Mouse (Mus musculus) gastrocnemius, adult 8-10 months (tissue): ENCODE measurements around the gene Naa40. TPM values are rescaled to one million over a fixed set of nuclear protein-coding genes. Genes with fewer than 3 reads are reported as not detected.

Source experiments
- DNase-seq, 2 experiments: peaks; one replicate each; pipeline ENCODE4 v3.0.0; 2022; ENCODE audit warnings: low spot score in 2 of 2
- total RNA-seq, 4 experiments: library from RNA; stranded (reverse); gene quantifications; 2 replicates each; pipeline ENCODE4 v1.2.4; 2022

Naa40 gene
- 10 to 100 TPM in 3 of 4 experiments, 1 to 10 TPM in 1; 9.2 to 12.4 (median 11.2) TPM for total RNA-seq

- peak; percentile 86 to 89 for DNase-seq
These were observed at the start of gene Naa40 for GRCm38 (mm10) chr19:7240782-7241690. Naa40 (minus strand) TSS chr19:7241183.

- no peak for DNase-seq
These were observed 48.8 kb upstream of the Naa40 start for GRCm38 (mm10) chr19:7289767-7290166.

- DNase-seq: no peak
These were observed 47.3 kb upstream of the Naa40 start for GRCm38 (mm10) chr19:7288288-7288687.

- DNase-seq: no peak
These were observed 45.8 kb upstream of the Naa40 start for GRCm38 (mm10) chr19:7286563-7287315.

GRCm38 (mm10) chr19:7280557-7281330 lies 39.8 kb upstream of the Naa40 start:
- DNase-seq: no peak

- peak in 1 of 2 experiments; percentile 57 for DNase-seq
These were observed 38.1 kb upstream of the Naa40 start for GRCm38 (mm10) chr19:7279114-7279513.

GRCm38 (mm10) chr19:7278200-7278906 lies 37.4 kb upstream of the Naa40 start:
- DNase-seq: no peak

GRCm38 (mm10) chr19:7276796-7277195 lies 35.8 kb upstream of the Naa40 start:
- no peak for DNase-seq

GRCm38 (mm10) chr19:7276053-7276659 lies 35.2 kb upstream of the Naa40 start:
- no peak for DNase-seq

- DNase-seq: no peak
These were observed 34.3 kb upstream of the Naa40 start for GRCm38 (mm10) chr19:7275131-7275789.

GRCm38 (mm10) chr19:7274326-7274990 lies 33.5 kb upstream of the Naa40 start:
- DNase-seq: no peak

- DNase-seq: no peak
These were observed 32.5 kb upstream of the Naa40 start for GRCm38 (mm10) chr19:7273486-7273885.

- DNase-seq: no peak
These were observed 28.5 kb upstream of the Naa40 start for GRCm38 (mm10) chr19:7269290-7270044.

GRCm38 (mm10) chr19:7268722-7269090 lies 27.7 kb upstream of the Naa40 start:
- peak; percentile 58 to 68 for DNase-seq

- DNase-seq: peak; percentile 56 to 72
These were observed 27.1 kb upstream of the Naa40 start for GRCm38 (mm10) chr19:7267781-7268721.

GRCm38 (mm10) chr19:7267091-7267741 lies 26.2 kb upstream of the Naa40 start, which contains the start of gene Rcor2:
Rcor2 (plus strand) TSS chr19:7267325.
- DNase-seq: peak; percentile 55 to 72

- DNase-seq: no peak
These were observed 25.4 kb upstream of the Naa40 start for GRCm38 (mm10) chr19:7266421-7266831.
